In genomic region chr11:65852066-65852465, GRCm38 (mm10) we compare ENCODE assay signal across 10 mouse cellular contexts. TPM values are rescaled to one million over a fixed set of nuclear protein-coding genes. Genes with fewer than 3 reads are reported as not detected.
A peak's percentile ranks its signal among the peaks of the same experiment; 100 is the strongest.
DNase-seq lines count a peak whose midpoint lies in the region; ATAC-seq and TF ChIP-seq lines count a peak whose summit lies in the region.
"Had no signal": no experiment of that assay in that cellular context is flagged by ENCODE, and none has a peak within 500 bp of the region (broad histone marks: within the 10 kb centered on the region; RNA-seq: fewer than 3 reads in every experiment).

No protein-coding gene starts in this region.

- H3K36me3 ChIP-seq in G1E (replicated peaks): no peaks in the 10 kb centered on the region
- no peaks in the 10 kb centered on the region for H3K36me3 ChIP-seq in limb, embryonic 13.5 days
- H3K36me3 ChIP-seq: lung, embryonic 15.5 days had no signal

- no peak overlapping the region for H3K27ac ChIP-seq in limb, embryonic 13.5 days
- H3K27ac ChIP-seq: lung, embryonic 15.5 days had no signal

- H3K9ac ChIP-seq in limb, embryonic 13.5 days: no peak overlapping the region
- H3K9ac ChIP-seq: lung, embryonic 15.5 days had no signal

- H3K9me3 ChIP-seq in G1E (replicated peaks): no peaks in the 10 kb centered on the region
- no peaks in the 10 kb centered on the region for H3K9me3 ChIP-seq in limb, embryonic 13.5 days
- H3K9me3 ChIP-seq: lung, embryonic 15.5 days had no signal

- TF ChIP-seq CTCF in G1E (IDR thresholded peaks at IDR 0.05; ENCODE audit: low read depth, low read length): no peak

- no peak overlapping the region for H3K4me3 ChIP-seq in G1E (ENCODE audit: low read depth, low read length)
- H3K4me3 ChIP-seq in limb, embryonic 13.5 days: no peak overlapping the region
- H3K4me3 ChIP-seq: erythroblast, embryonic 14.5 days; lung, embryonic 15.5 days had no signal

- H3K4me2 ChIP-seq in limb, embryonic 13.5 days (replicated peaks): no peak overlapping the region
- H3K4me2 ChIP-seq: lung, embryonic 15.5 days had no signal

- 15% methylated on average over 1 of the region's 1 CpGs for WGBS in limb, embryonic 13.5 days

- ATAC-seq in CD4-positive, CD25-positive, alpha-beta regulatory T cell, adult 4 months: no peak
- ATAC-seq in G1E (ENCODE audit: extremely low read depth, insufficient number of reproducible peaks, low FRiP score, poor library complexity, severe bottlenecking): no peak
- ATAC-seq in limb, embryonic 13.5 days (ENCODE audit: low FRiP score, low read depth): peak; percentile 51; the same call in 1 of the 2 replicates

- no peaks in the 10 kb centered on the region for H3K4me1 ChIP-seq in G1E (ENCODE audit: insufficient read depth, low read depth, low read length)
- no peaks in the 10 kb centered on the region for H3K4me1 ChIP-seq in limb, embryonic 13.5 days

- peaks cover 12% of the 10 kb centered on the region for H3K27me3 ChIP-seq in G1E (ENCODE audit: insufficient read depth, low read length)
- 0 out of 2 replicates have a peak, but pooled peaks cover 4% of the 10 kb centered on the region for H3K27me3 ChIP-seq in limb, embryonic 13.5 days
- H3K27me3 ChIP-seq: lung, embryonic 15.5 days had no signal

- DNase-seq in CD4-positive, CD25-positive, alpha-beta regulatory T cell, adult 2 months (ENCODE audit: low read depth, low spot score): peak; percentile 24
- DNase-seq in layer of hippocampus, postnatal 10 days (ENCODE audit: low spot score in 2 of 2): peak; percentile 21 to 23
- no peak for DNase-seq in layer of hippocampus, adult 9-10 months (ENCODE audit: low spot score)
- DNase-seq in G1E (ENCODE audit: low spot score): peak; percentile 2
- no peak for DNase-seq in frontal cortex, postnatal 36 days (ENCODE audit: low spot score in 2 of 2)
- no peak for DNase-seq in cerebellum, adult 11-12 months

RNA-seq across cellular contexts. Expression of gene Zkscan6, which starts 45.1 kb away (rescaled TPM):
- polyA plus RNA-seq in CD4-positive, CD25-positive, alpha-beta regulatory T cell, adult 4 months (2017; shearing (Covaris generic)): 10 to 100 TPM; 11.7 to 21.5 TPM
- total RNA-seq in layer of hippocampus, postnatal 10 days (2021): 10 to 100 TPM; 11.6 to 14.1 TPM
- total RNA-seq in G1E (2014; fragmentation: Nextera tagmentation) (4.9 and 5.4 TPM in 2 replicates), G1E (2017) (26.8 and 27.1 TPM in 2 replicates)
- polyA plus RNA-seq in G1E (2012): 2.4 and 2.8 TPM in 2 replicates
- polyA plus RNA-seq in limb, embryonic 13.5 days (2015; fragmentation: Nextera tagmentation; extraction: Ambion mirVana): 15.9 and 16.5 TPM in 2 replicates

Comparison
In these comparisons a context has a peak if more than half of its experiments do, and no peak if none do; other contexts are left out.
1. DNase-seq: peak in CD4-positive, CD25-positive, alpha-beta regulatory T cell, adult 2 months (single experiment), layer of hippocampus, postnatal 10 days (2 of 2) and G1E (single experiment); none in layer of hippocampus, adult 9-10 months (single experiment), frontal cortex, postnatal 36 days (0 of 2) and cerebellum, adult 11-12 months (single experiment).